Mouse (Mus musculus) olfactory bulb, adult 2 months (tissue): ENCODE results near the gene Tshz2.

ENCODE experiments used
- CTCF ChIP-seq: fragments of 200-500 bp; IDR thresholded peaks from 2 replicates; pipeline ENCODE4 v1.5.1; 2012; ENCODE audit warnings: low read depth, mild to moderate bottlenecking, low read length, moderate library complexity; ENCODE audit not compliant: insufficient read depth
- POLR2A ChIP-seq: fragments of 200-500 bp; IDR thresholded peaks from 2 replicates; pipeline ENCODE4 v1.6.1; 2012; ENCODE audit warnings: mild to moderate bottlenecking, low read depth, low read length, moderate library complexity; ENCODE audit not compliant: insufficient read depth

GRCm38 (mm10) chr2:169989186-169989585, 356.4 kb downstream of the Tshz2 start:
- TF ChIP-seq CTCF (no peak), POLR2A (no peak)
